Mouse (Mus musculus): ENCODE measurements around the gene Notch4.

- no peak for TF ChIP-seq ZC3H11A (IDR thresholded peaks at IDR 0.05; ENCODE audit: borderline replicate concordance, low read depth, low read length)
- no peak for TF ChIP-seq CHD2 (IDR thresholded peaks at IDR 0.05; ENCODE audit: low read depth, low read length)
Observed at GRCm38 (mm10) chr17:34591029-34591993, 27.2 kb downstream of the Notch4 start, which contains the start of gene Pbx2.
